ENCODE assay signal across 39 mouse cellular contexts in the genomic region with DNA sequence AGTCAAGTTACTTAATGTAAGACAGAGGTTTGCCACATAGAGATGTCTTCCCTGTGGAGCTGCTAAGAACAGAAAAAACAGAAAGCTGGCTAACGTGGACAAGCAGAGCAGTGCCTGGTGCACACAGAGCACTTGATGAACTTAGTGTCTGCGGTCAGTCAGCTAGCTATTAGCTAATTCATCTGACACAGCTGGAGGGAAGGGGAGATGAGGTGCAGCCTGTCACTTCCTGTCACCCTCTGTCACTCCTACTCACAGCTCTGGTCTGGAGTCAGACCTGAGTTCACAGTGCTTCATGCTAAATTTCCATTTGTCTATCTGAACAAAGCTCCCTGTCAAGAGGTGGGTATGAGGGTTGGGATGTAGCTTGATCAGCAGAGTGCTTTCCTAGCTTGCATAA. TPM values are rescaled to one million over a fixed set of nuclear protein-coding genes. Genes with fewer than 3 reads are reported as not detected.
A peak's percentile ranks its signal among the peaks of the same experiment; 100 is the strongest.
DNase-seq lines count a peak whose midpoint lies in the region; ATAC-seq and TF ChIP-seq lines count a peak whose summit lies in the region.
"Had no signal": no experiment of that assay in that cellular context is flagged by ENCODE, and none has a peak within 500 bp of the region (broad histone marks: within the 10 kb centered on the region; RNA-seq: fewer than 3 reads in every experiment).

No protein-coding gene starts in this region.

- H3K36me3 ChIP-seq in forebrain, embryonic 12.5 days (replicated peaks), result no peaks in the 10 kb centered on the region
- H3K36me3 ChIP-seq: embryonic facial prominence, embryonic 10.5 days; embryonic facial prominence, embryonic 15.5 days; heart, embryonic 13.5 days; hindbrain, embryonic 15.5 days; intestine, embryonic 15.5 days; limb, embryonic 13.5 days had no signal

- H3K4me3 ChIP-seq in lung, adult 2 months (replicated peaks; ENCODE audit: extremely low read depth, low read depth, low read length), result no peak overlapping the region
- H3K4me3 ChIP-seq in forebrain, embryonic 12.5 days (replicated peaks), result no peak overlapping the region
- H3K4me3 ChIP-seq: embryonic facial prominence, embryonic 10.5 days; embryonic facial prominence, embryonic 15.5 days; forebrain, embryonic 13.5 days; heart, adult 2 months; heart, embryonic 13.5 days; hindbrain, embryonic 15.5 days; intestine, embryonic 15.5 days; left cerebral cortex, adult 2 months; limb, embryonic 13.5 days had no signal

- no peaks in the 10 kb centered on the region for H3K4me1 ChIP-seq in lung, adult 2 months (ENCODE audit: control insufficient read depth, insufficient read depth, low read length)
- peaks cover 18% of the 10 kb centered on the region for H3K4me1 ChIP-seq in forebrain, embryonic 12.5 days

- peak; percentile 53 for ATAC-seq in activated CD4-positive, CD25-positive, alpha-beta regulatory T cell, adult 4 months
- peak; percentile 66 for ATAC-seq in megakaryocyte, adult 5-6 weeks (ENCODE audit: poor library complexity, severe bottlenecking)
- ATAC-seq in forebrain, embryonic 12.5 days (ENCODE audit: low FRiP score), result no peak
- ATAC-seq: forebrain, embryonic 13.5 days; intestine, embryonic 15.5 days; midbrain, embryonic 16.5 days had no signal

- peak; percentile 34 for DNase-seq in lung, postnatal 36 days
- DNase-seq in lung, adult 2 months, result no peak
- DNase-seq in CD4-positive helper T cell, adult 2 months (ENCODE audit: low read depth, low spot score), result peak; percentile 16
- DNase-seq in testis, postnatal 14 days (ENCODE audit: low spot score), result no peak
- DNase-seq in thymus, postnatal 4 days, result no peak
- DNase-seq: adrenal gland, adult 2 months; cerebellum, adult 2 months; cerebellum, postnatal 14 days; gastrocnemius, postnatal 25 days; heart, adult 2 months; heart, postnatal 10 days; kidney, adult 9 months; kidney, postnatal 14 days; lung, postnatal 10 days; right cerebral cortex, postnatal 4 days; thymus, postnatal 25 days had no signal

- no peak for TF ChIP-seq CTCF in lung, adult 2 months (IDR thresholded peaks at IDR 0.05; ENCODE audit: insufficient read depth, low read length)

- H3K9me3 ChIP-seq in forebrain, embryonic 12.5 days, result no peaks in the 10 kb centered on the region
- H3K9me3 ChIP-seq: embryonic facial prominence, embryonic 10.5 days; embryonic facial prominence, embryonic 15.5 days; forebrain, embryonic 13.5 days; heart, embryonic 13.5 days; hindbrain, embryonic 15.5 days; intestine, embryonic 15.5 days; limb, embryonic 13.5 days had no signal

- 50% methylated on average over 2 of the region's 2 CpGs for WGBS in lung, adult 2 months
- WGBS in forebrain, embryonic 12.5 days, result 66% methylated on average over 2 of the region's 2 CpGs

- H3K4me2 ChIP-seq in forebrain, embryonic 12.5 days, result no peak overlapping the region
- H3K4me2 ChIP-seq: embryonic facial prominence, embryonic 15.5 days; forebrain, embryonic 13.5 days; heart, embryonic 13.5 days; hindbrain, embryonic 15.5 days; intestine, embryonic 15.5 days; limb, embryonic 13.5 days; liver, embryonic 11.5 days; midbrain, embryonic 11.5 days had no signal

- TF ChIP-seq POLR2A in lung, adult 2 months (IDR thresholded peaks at IDR 0.05; ENCODE audit: borderline replicate concordance, extremely low read depth, low read depth, low read length), result no peak

- H3K27me3 ChIP-seq in forebrain, embryonic 12.5 days, result peaks cover 16% of the 10 kb centered on the region; the same call in 1 of the 2 replicates
- H3K27me3 ChIP-seq: hindbrain, embryonic 15.5 days had no signal

- no peak overlapping the region for H3K27ac ChIP-seq in forebrain, embryonic 12.5 days
- H3K27ac ChIP-seq: embryonic facial prominence, embryonic 10.5 days; embryonic facial prominence, embryonic 15.5 days; forebrain, embryonic 13.5 days; heart, adult 2 months; heart, embryonic 13.5 days; intestine, embryonic 15.5 days; left cerebral cortex, adult 2 months; limb, embryonic 13.5 days had no signal

- H3K9ac ChIP-seq in forebrain, embryonic 12.5 days, result no peak overlapping the region
- H3K9ac ChIP-seq: embryonic facial prominence, embryonic 15.5 days; forebrain, embryonic 13.5 days; heart, embryonic 13.5 days; hindbrain, embryonic 15.5 days; intestine, embryonic 15.5 days; limb, embryonic 13.5 days had no signal

RNA-seq across cellular contexts. Expression of a gene that starts 30.8 kb away (rescaled TPM):
- not detected in 2 replicates for polyA plus RNA-seq in lung, adult 2 months (2012; rRNA removed)
- polyA plus RNA-seq in activated CD4-positive, CD25-positive, alpha-beta regulatory T cell, adult 4 months (2017; shearing (Covaris generic)), result not detected
- total RNA-seq in megakaryocyte, adult 5-6 weeks (2015), result not detected in 2 replicates
- total RNA-seq in megakaryocyte, adult 5-6 weeks (2017), result not detected in 2 replicates
- not detected in 2 replicates for polyA plus RNA-seq in forebrain, embryonic 12.5 days (2016; fragmentation: Nextera tagmentation; extraction: Ambion mirVana)
- total RNA-seq: adrenal gland, adult 2 months; adrenal gland, postnatal 4 days; gastrocnemius, postnatal 25 days; heart, adult 2 months; heart, postnatal 10 days; hematopoietic stem cell, adult 5-6 weeks; layer of hippocampus, adult 18-20 months; layer of hippocampus, postnatal 14 days; left cerebral cortex, adult 2 months; left cerebral cortex, postnatal 25 days; neutrophil, adult 5-6 weeks had no signal
- polyA plus RNA-seq: adrenal gland, adult 2 months; cerebellum, adult 2 months; embryonic facial prominence, embryonic 10.5 days; embryonic facial prominence, embryonic 15.5 days; forebrain, embryonic 13.5 days; heart, adult 2 months; heart, embryonic 13.5 days; hindbrain, embryonic 15.5 days; intestine, embryonic 15.5 days; limb, embryonic 13.5 days; liver, embryonic 11.5 days; liver, embryonic 16.5 days; midbrain, embryonic 11.5 days; midbrain, embryonic 16.5 days; neural tube, embryonic 11.5 days; spleen, adult 2 months had no signal

RNA-seq across cellular contexts. Expression of a gene that starts 34.1 kb away (rescaled TPM):
- 3.4 TPM in 2 replicates for polyA plus RNA-seq in lung, adult 2 months (2012; rRNA removed)
- 10 to 100 TPM; 24.2 to 29.1 TPM for polyA plus RNA-seq in activated CD4-positive, CD25-positive, alpha-beta regulatory T cell, adult 4 months (2017; shearing (Covaris generic))
- 0.22 and 1.4 TPM in 2 replicates for total RNA-seq in megakaryocyte, adult 5-6 weeks (2015)
- 1.1 and 1.8 TPM in 2 replicates for total RNA-seq in megakaryocyte, adult 5-6 weeks (2017)
- polyA plus RNA-seq in forebrain, embryonic 12.5 days (2016; fragmentation: Nextera tagmentation; extraction: Ambion mirVana), result 1.5 and 1.8 TPM in 2 replicates

Comparison
In these comparisons a context has a peak if more than half of its experiments do, and no peak if none do; other contexts are left out.
1. DNase-seq: peak in lung, postnatal 36 days (single experiment) and CD4-positive helper T cell, adult 2 months (single experiment); none in lung, adult 2 months (single experiment), testis, postnatal 14 days (single experiment) and thymus, postnatal 4 days (single experiment).